Mouse (Mus musculus) G1E (cell line): ENCODE results near the gene Lax1. TPM values are rescaled to one million over a fixed set of nuclear protein-coding genes. Genes with fewer than 3 reads are reported as not detected.
A peak's percentile ranks its signal among the peaks of the same experiment; 100 is the strongest.

Source experiments
- ATAC-seq: 2 replicates; pipeline ENCODE4 v1.8.0; 2016; ENCODE audit warnings: mild to moderate bottlenecking; ENCODE audit not compliant: insufficient number of reproducible peaks, poor library complexity, low FRiP score, severe bottlenecking; ENCODE audit errors: extremely low read depth
- DNase-seq: peaks from one replicate; pipeline ENCODE4 v3.0.0; 2012; ENCODE audit warnings: low spot score
- H3K27me3 ChIP-seq: 2 replicates; pipeline ENCODE4 v1.6.1; 2012; ENCODE audit warnings: mild to moderate bottlenecking, low read length, inconsistent platforms; ENCODE audit not compliant: insufficient read depth
- H3K36me3 ChIP-seq: replicated peaks from 2 replicates; pipeline ENCODE3; 2012; ENCODE audit warnings: mild to moderate bottlenecking, inconsistent platforms
- H3K4me1 ChIP-seq: 2 replicates; pipeline ENCODE4 v1.6.1; 2012; ENCODE audit warnings: low read depth, low read length, inconsistent platforms, mixed read lengths; ENCODE audit not compliant: insufficient read depth
- H3K4me3 ChIP-seq: 2 replicates; pipeline ENCODE4 v1.5.1; 2012; ENCODE audit warnings: low read depth, mild to moderate bottlenecking, inconsistent platforms, low read length, moderate library complexity, mixed read lengths
- H3K9me3 ChIP-seq: replicated peaks from 2 replicates; pipeline ENCODE4 v1.6.1; 2012; ENCODE audit warnings: inconsistent platforms
- CTCF ChIP-seq: IDR thresholded peaks from 2 replicates; pipeline ENCODE4 v1.5.1; 2012; ENCODE audit warnings: low read depth, low read length, inconsistent platforms, mixed read lengths
- GATA1 ChIP-seq: IDR thresholded peaks from 2 replicates; pipeline ENCODE4 v1.6.1; 2012; ENCODE audit warnings: borderline replicate concordance, low read length, inconsistent platforms, mixed read lengths
- GATA2 ChIP-seq: IDR thresholded peaks from 2 replicates; pipeline ENCODE4 v1.6.1; 2012; ENCODE audit warnings: low read depth, low read length, inconsistent platforms, borderline replicate concordance
- POLR2AphosphoS5 ChIP-seq: IDR thresholded peaks from 2 replicates; pipeline ENCODE4 v1.6.1; 2012; ENCODE audit warnings: low read depth, low read length, inconsistent platforms; ENCODE audit not compliant: insufficient replicate concordance
- TAL1 ChIP-seq: conservative IDR thresholded peaks from 2 replicates; pipeline ENCODE4 v1.6.1; 2012; ENCODE audit warnings: low read depth, low read length, inconsistent platforms, mixed read lengths
- polyA plus RNA-seq: library from polyadenylated mRNA; stranded (reverse); fragments of >175 nt; gene quantifications from 2 replicates; pipeline ENCODE4 v1.2.3, GENCODE M21; 2012
- total RNA-seq, 2 experiments: library from RNA; stranded (forward) in 1 of 2; stranded (reverse) in 1 of 2; fragments of 200-1000 nt in 1 of 2; fragments of >200 nt in 1 of 2; fragmentation: Nextera tagmentation in 1 of 2; gene quantifications; 2 replicates each; pipeline ENCODE4 v1.2.3; 2014 to 2017

Lax1 gene
- total and polyA plus RNA-seq, 3 experiments: 0.16 TPM; not detected in 2

- Histone ChIP-seq H3K4me1 (no peaks in the 10 kb centered on the region), H3K4me3 (no peak overlapping the region), H3K27me3 (no peaks in the 10 kb centered on the region), H3K36me3 (peaks cover 94% of the 10 kb centered on the region), H3K9me3 (no peaks in the 10 kb centered on the region)
- 0 out of 2 replicates have a peak, but pooled peaks have one; percentile 30 for TF ChIP-seq POLR2AphosphoS5
- TF ChIP-seq GATA2: no peak
- DNase-seq (no peak), ATAC-seq (no peak)
Measured at GRCm38 (mm10) chr1:133718296-133718695, 28.4 kb upstream of the Lax1 start.

- Histone ChIP-seq H3K4me3 (no peak overlapping the region), H3K4me1 (peaks cover 4% of the 10 kb centered on the region; the same call in 1 of the 2 replicates), H3K36me3 (peaks cover 97% of the 10 kb centered on the region), H3K9me3 (no peaks in the 10 kb centered on the region), H3K27me3 (no peaks in the 10 kb centered on the region)
- TF ChIP-seq POLR2AphosphoS5 (no peak), CTCF (peak; percentile 65; the same call in 1 of the 2 replicates), GATA2 (no peak)
- DNase-seq: no peak
- ATAC-seq: no peak
Measured at GRCm38 (mm10) chr1:133716464-133716863, 26.6 kb upstream of the Lax1 start.

GRCm38 (mm10) chr1:133715191-133715590 lies 25.3 kb upstream of the Lax1 start:
- Histone ChIP-seq H3K9me3 (no peaks in the 10 kb centered on the region), H3K4me1 (peaks cover 11% of the 10 kb centered on the region; the same call in 1 of the 2 replicates), H3K27me3 (no peaks in the 10 kb centered on the region), H3K4me3 (no peak overlapping the region), H3K36me3 (peaks cover 98% of the 10 kb centered on the region)
- TF ChIP-seq GATA2: no peak
- TF ChIP-seq GATA1: no peak
- TF ChIP-seq TAL1: no peak
- no peak for TF ChIP-seq CTCF
- no peak for TF ChIP-seq POLR2AphosphoS5
- no peak for DNase-seq
- ATAC-seq: no peak

GRCm38 (mm10) chr1:133713009-133713370 lies 23.1 kb upstream of the Lax1 start:
- TF ChIP-seq GATA1 (no peak), TAL1 (no peak), POLR2AphosphoS5 (no peak), GATA2 (no peak), CTCF (no peak)
- H3K36me3 ChIP-seq: peaks cover 97% of the 10 kb centered on the region
- H3K9me3 ChIP-seq: no peaks in the 10 kb centered on the region
- no peaks in the 10 kb centered on the region for H3K27me3 ChIP-seq
- no peak overlapping the region for H3K4me3 ChIP-seq
- DNase-seq (no peak), ATAC-seq (no peak)
- H3K4me1 ChIP-seq: peaks cover 11% of the 10 kb centered on the region; the same call in 1 of the 2 replicates

- no peak for TF ChIP-seq GATA2
- no peak for TF ChIP-seq POLR2AphosphoS5
- Histone ChIP-seq H3K4me1 (peaks cover 11% of the 10 kb centered on the region; the same call in 1 of the 2 replicates), H3K36me3 (peaks cover 97% of the 10 kb centered on the region), H3K27me3 (no peaks in the 10 kb centered on the region), H3K9me3 (no peaks in the 10 kb centered on the region), H3K4me3 (no peak overlapping the region)
- DNase-seq (no peak), ATAC-seq (no peak)
Measured at GRCm38 (mm10) chr1:133712288-133713008, 22.5 kb upstream of the Lax1 start.

GRCm38 (mm10) chr1:133711376-133711775 lies 21.5 kb upstream of the Lax1 start:
- H3K4me1 ChIP-seq: peaks cover 11% of the 10 kb centered on the region; the same call in 1 of the 2 replicates
- H3K36me3 ChIP-seq: peaks cover 97% of the 10 kb centered on the region
- TF ChIP-seq GATA1: no peak
- DNase-seq (no peak), ATAC-seq (no peak)
- H3K9me3 ChIP-seq: no peaks in the 10 kb centered on the region
- H3K27me3 ChIP-seq: no peaks in the 10 kb centered on the region
- no peak overlapping the region for H3K4me3 ChIP-seq

GRCm38 (mm10) chr1:133710895-133711294 lies 21.0 kb upstream of the Lax1 start:
- TF ChIP-seq GATA1: no peak
- TF ChIP-seq GATA2: no peak
- TF ChIP-seq TAL1: no peak
- no peak for TF ChIP-seq CTCF
- no peak for TF ChIP-seq POLR2AphosphoS5
- no peaks in the 10 kb centered on the region for H3K27me3 ChIP-seq
- no peak overlapping the region for H3K4me3 ChIP-seq
- peak; percentile 40 for DNase-seq
- H3K4me1 ChIP-seq: peaks cover 11% of the 10 kb centered on the region; the same call in 1 of the 2 replicates
- ATAC-seq: no peak
- H3K36me3 ChIP-seq: peaks cover 97% of the 10 kb centered on the region
- H3K9me3 ChIP-seq: no peaks in the 10 kb centered on the region
